Mouse (Mus musculus) heart, postnatal 0 days (tissue): ENCODE data around the gene Hsd17b2.

Experiments used
- CTCF ChIP-seq: IDR thresholded peaks from 2 replicates; pipeline ENCODE4 v1.5.1; 2016; ENCODE audit warnings: antibody characterized with exemption, control low read depth, low read depth
- EP300 ChIP-seq: IDR thresholded peaks from 2 replicates; pipeline ENCODE4 v1.6.1; 2016; ENCODE audit warnings: antibody characterized with exemption, low read depth

DNA sequence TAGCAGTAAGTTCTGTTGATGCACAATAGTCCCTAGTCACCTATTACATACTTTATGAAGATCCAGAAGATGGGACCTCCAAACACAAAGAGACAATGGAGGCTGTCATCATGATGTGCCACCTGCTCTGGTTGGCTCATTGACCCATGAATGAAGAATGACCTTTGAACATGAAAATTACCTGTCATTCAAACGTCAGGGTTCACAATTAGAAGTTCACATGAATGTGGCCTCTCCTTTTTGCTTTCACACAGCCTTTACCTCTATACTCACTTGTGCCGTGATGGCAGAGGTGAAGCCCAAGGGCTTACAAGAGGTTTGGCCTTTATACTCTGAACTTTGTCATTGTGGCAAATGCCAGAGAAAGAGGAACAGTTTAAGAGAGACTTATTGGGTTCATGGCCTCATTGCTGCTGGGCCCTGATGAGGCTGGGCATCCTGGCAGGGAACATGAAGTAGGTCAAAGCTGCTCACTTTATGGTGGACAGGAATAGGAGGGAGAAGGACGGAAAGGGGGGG is 35.0 kb downstream of the Hsd17b2 start:
- no peak for TF ChIP-seq CTCF
- TF ChIP-seq EP300, result no peak
